Mouse (Mus musculus): ENCODE data around the gene Sh3gl1. TPM values are rescaled to one million over a fixed set of nuclear protein-coding genes. Genes with fewer than 3 reads are reported as not detected.
A peak's percentile ranks its signal among the peaks of the same experiment; 100 is the strongest.

Gene Sh3gl1
- polyA plus RNA-seq, 1 experiment from 2014 or later = 161 TPM

GRCm38 (mm10) chr17:56034726-56035100 is 1.7 kb downstream of the Sh3gl1 start:
- H3K4me1 ChIP-seq (replicated peaks) = peaks cover 31% of the 10 kb centered on the region
- H3K27me3 ChIP-seq (ENCODE audit: insufficient read depth, poor library complexity, severe bottlenecking) = no peaks in the 10 kb centered on the region
- peak overlapping the region; percentile 86 for H3K4me3 ChIP-seq
- H3K9me3 ChIP-seq = no peaks in the 10 kb centered on the region
- peaks cover 52% of the 10 kb centered on the region for H3K36me3 ChIP-seq
- no peak overlapping the region for H3K27ac ChIP-seq
- DNase-seq (ENCODE audit: low spot score) = no peak
- 93% methylated on average over 6 of the region's 6 CpGs for WGBS

GRCm38 (mm10) chr17:56034040-56034725 is 2.3 kb downstream of the Sh3gl1 start:
- Histone ChIP-seq H3K36me3 (peaks cover 57% of the 10 kb centered on the region), H3K4me3 (0 out of 2 replicates have a peak overlapping the region, but pooled peaks have one; percentile 9), H3K4me1 (replicated peaks) (peaks cover 31% of the 10 kb centered on the region), H3K27ac (no peak overlapping the region), H3K9me3 (no peaks in the 10 kb centered on the region), H3K27me3 (ENCODE audit: insufficient read depth, poor library complexity, severe bottlenecking) (no peaks in the 10 kb centered on the region)
- WGBS = 94% methylated on average over 7 of the region's 7 CpGs
- no peak for DNase-seq (ENCODE audit: low spot score)

GRCm38 (mm10) chr17:56032831-56033230 is 3.6 kb downstream of the Sh3gl1 start:
- no peaks in the 10 kb centered on the region for H3K9me3 ChIP-seq
- WGBS = 81% methylated on average over 7 of the region's 7 CpGs
- peaks cover 71% of the 10 kb centered on the region for H3K36me3 ChIP-seq
- H3K4me3 ChIP-seq = no peak overlapping the region
- H3K27me3 ChIP-seq (ENCODE audit: insufficient read depth, poor library complexity, severe bottlenecking) = no peaks in the 10 kb centered on the region
- H3K27ac ChIP-seq = no peak overlapping the region
- peaks cover 31% of the 10 kb centered on the region for H3K4me1 ChIP-seq (replicated peaks)
- no peak for DNase-seq (ENCODE audit: low spot score)

GRCm38 (mm10) chr17:56032127-56032733 is 4.2 kb downstream of the Sh3gl1 start:
- Histone ChIP-seq H3K27ac (no peak overlapping the region), H3K4me3 (no peak overlapping the region), H3K9me3 (no peaks in the 10 kb centered on the region), H3K27me3 (ENCODE audit: insufficient read depth, poor library complexity, severe bottlenecking) (no peaks in the 10 kb centered on the region), H3K4me1 (replicated peaks) (peaks cover 31% of the 10 kb centered on the region), H3K36me3 (peaks cover 77% of the 10 kb centered on the region)
- 78% methylated on average over 6 of the region's 6 CpGs for WGBS
- DNase-seq (ENCODE audit: low spot score) = no peak

- Histone ChIP-seq H3K9me3 (no peaks in the 10 kb centered on the region), H3K4me1 (replicated peaks) (peaks cover 31% of the 10 kb centered on the region), H3K36me3 (peaks cover 85% of the 10 kb centered on the region), H3K27me3 (ENCODE audit: insufficient read depth, poor library complexity, severe bottlenecking) (no peaks in the 10 kb centered on the region), H3K27ac (no peak overlapping the region), H3K4me3 (no peak overlapping the region)
- DNase-seq (ENCODE audit: low spot score) = no peak
- 95% methylated on average over 7 of the region's 7 CpGs for WGBS
Measured at GRCm38 (mm10) chr17:56031431-56031830, 5.0 kb downstream of the Sh3gl1 start.

- Histone ChIP-seq H3K9me3 (no peaks in the 10 kb centered on the region), H3K27ac (no peak overlapping the region), H3K27me3 (ENCODE audit: insufficient read depth, poor library complexity, severe bottlenecking) (no peaks in the 10 kb centered on the region), H3K36me3 (peaks cover 90% of the 10 kb centered on the region), H3K4me3 (no peak overlapping the region), H3K4me1 (replicated peaks) (peaks cover 31% of the 10 kb centered on the region)
- DNase-seq (ENCODE audit: low spot score) = no peak
- 69% methylated on average over 5 of the region's 5 CpGs for WGBS
Measured at GRCm38 (mm10) chr17:56030919-56031318, 5.5 kb downstream of the Sh3gl1 start.

- 94% methylated on average over 9 of the region's 9 CpGs for WGBS
- H3K36me3 ChIP-seq = peaks cover 92% of the 10 kb centered on the region
Measured at GRCm38 (mm10) chr17:56030238-56030870, 6.1 kb downstream of the Sh3gl1 start.

GRCm38 (mm10) chr17:56027801-56028441 is 8.5 kb downstream of the Sh3gl1 start:
- Histone ChIP-seq H3K27ac (no peak overlapping the region), H3K9me3 (no peaks in the 10 kb centered on the region), H3K27me3 (ENCODE audit: insufficient read depth, poor library complexity, severe bottlenecking) (no peaks in the 10 kb centered on the region), H3K4me3 (no peak overlapping the region), H3K36me3 (peaks cover 92% of the 10 kb centered on the region), H3K4me1 (replicated peaks) (peaks cover 20% of the 10 kb centered on the region)
- DNase-seq (ENCODE audit: low spot score) = no peak
- WGBS = 93% methylated on average over 5 of the region's 5 CpGs

More at GRCm38 (mm10) chr17:56030238-56030870, 6.1 kb downstream of the Sh3gl1 start:
- Histone ChIP-seq H3K4me1 (replicated peaks) (peaks cover 27% of the 10 kb centered on the region), H3K9me3 (no peaks in the 10 kb centered on the region), H3K27me3 (ENCODE audit: insufficient read depth, poor library complexity, severe bottlenecking) (no peaks in the 10 kb centered on the region), H3K27ac (no peak overlapping the region), H3K4me3 (no peak overlapping the region)
- DNase-seq (ENCODE audit: low spot score) = no peak

GRCm38 (mm10) chr17:56026881-56027280 is 9.6 kb downstream of the Sh3gl1 start:
- H3K4me3 ChIP-seq = no peak overlapping the region
- peaks cover 23% of the 10 kb centered on the region for H3K4me1 ChIP-seq (replicated peaks)
- 87% methylated on average over 1 of the region's 1 CpGs for WGBS
- H3K27ac ChIP-seq = no peak overlapping the region
- H3K9me3 ChIP-seq = no peaks in the 10 kb centered on the region
- DNase-seq (ENCODE audit: low spot score) = no peak
- H3K27me3 ChIP-seq (ENCODE audit: insufficient read depth, poor library complexity, severe bottlenecking) = no peaks in the 10 kb centered on the region
- H3K36me3 ChIP-seq = peaks cover 88% of the 10 kb centered on the region

GRCm38 (mm10) chr17:56026303-56026702 is 10.1 kb downstream of the Sh3gl1 start:
- Histone ChIP-seq H3K27ac (no peak overlapping the region), H3K27me3 (ENCODE audit: insufficient read depth, poor library complexity, severe bottlenecking) (no peaks in the 10 kb centered on the region), H3K4me3 (no peak overlapping the region), H3K9me3 (no peaks in the 10 kb centered on the region), H3K36me3 (peaks cover 84% of the 10 kb centered on the region), H3K4me1 (replicated peaks) (peaks cover 29% of the 10 kb centered on the region)
- 88% methylated on average over 1 of the region's 1 CpGs for WGBS
- DNase-seq (ENCODE audit: low spot score) = no peak

- no peak overlapping the region for H3K27ac ChIP-seq
- WGBS = 83% methylated on average over 5 of the region's 5 CpGs
- H3K4me3 ChIP-seq = no peak overlapping the region
- H3K4me1 ChIP-seq (replicated peaks) = peaks cover 29% of the 10 kb centered on the region
- H3K36me3 ChIP-seq = peaks cover 84% of the 10 kb centered on the region
- H3K9me3 ChIP-seq = no peaks in the 10 kb centered on the region
- DNase-seq (ENCODE audit: low spot score) = no peak
- H3K27me3 ChIP-seq (ENCODE audit: insufficient read depth, poor library complexity, severe bottlenecking) = no peaks in the 10 kb centered on the region
Measured at GRCm38 (mm10) chr17:56024931-56025330, 11.5 kb downstream of the Sh3gl1 start.

GRCm38 (mm10) chr17:56024476-56024875 is 12.0 kb downstream of the Sh3gl1 start:
- Histone ChIP-seq H3K27ac (no peak overlapping the region), H3K27me3 (ENCODE audit: insufficient read depth, poor library complexity, severe bottlenecking) (no peaks in the 10 kb centered on the region), H3K36me3 (peaks cover 84% of the 10 kb centered on the region), H3K9me3 (no peaks in the 10 kb centered on the region), H3K4me3 (no peak overlapping the region), H3K4me1 (replicated peaks) (peaks cover 29% of the 10 kb centered on the region)
- 77% methylated on average over 2 of the region's 2 CpGs for WGBS
- no peak for DNase-seq (ENCODE audit: low spot score)

GRCm38 (mm10) chr17:56023386-56023785 is 13.0 kb downstream of the Sh3gl1 start:
- Histone ChIP-seq H3K27ac (peak overlapping the region; percentile 50; the same call in 1 of the 2 replicates), H3K4me1 (replicated peaks) (peaks cover 29% of the 10 kb centered on the region), H3K36me3 (peaks cover 84% of the 10 kb centered on the region), H3K9me3 (no peaks in the 10 kb centered on the region), H3K4me3 (no peak overlapping the region), H3K27me3 (ENCODE audit: insufficient read depth, poor library complexity, severe bottlenecking) (no peaks in the 10 kb centered on the region)
- WGBS = 85% methylated on average over 5 of the region's 5 CpGs
- DNase-seq (ENCODE audit: low spot score) = no peak

Data from hindbrain, embryonic 10.5 days (tissue).